9 mouse cellular contexts compared by ENCODE assay signal in the genomic region with DNA sequence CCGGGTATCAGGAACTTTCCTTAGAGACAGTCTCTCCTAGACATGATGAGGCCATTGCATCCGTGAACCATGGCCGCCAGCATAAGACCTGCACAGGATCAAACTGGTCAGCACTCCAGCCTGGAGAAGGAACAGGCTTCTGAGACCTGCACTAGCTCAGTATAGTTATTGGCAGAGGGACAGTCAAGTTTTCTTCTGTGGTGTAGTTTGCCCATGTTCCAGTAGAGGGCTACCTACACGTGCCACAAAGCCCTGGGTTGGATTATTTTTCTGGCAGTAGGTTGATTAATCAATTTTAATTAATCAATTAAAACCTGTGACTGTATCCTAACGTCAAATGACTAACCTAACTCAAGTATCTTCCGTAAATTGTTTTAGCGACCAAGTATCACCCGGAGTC. TPM values are rescaled to one million over a fixed set of nuclear protein-coding genes. Genes with fewer than 3 reads are reported as not detected.
A peak's percentile ranks its signal among the peaks of the same experiment; 100 is the strongest.
DNase-seq lines count a peak whose midpoint lies in the region; ATAC-seq and TF ChIP-seq lines count a peak whose summit lies in the region.
"Had no signal": no experiment of that assay in that cellular context is flagged by ENCODE, and none has a peak within 500 bp of the region (broad histone marks: within the 10 kb centered on the region; RNA-seq: fewer than 3 reads in every experiment).

No protein-coding gene starts in this region.

- peak; percentile 53 for TF ChIP-seq CTCF in heart, postnatal 0 days (IDR thresholded peaks at IDR 0.05; ENCODE audit: low read depth)
- peak; percentile 74 for TF ChIP-seq CTCF in midbrain, postnatal 0 days (IDR thresholded peaks at IDR 0.05)

- no peaks in the 10 kb centered on the region for H3K9me3 ChIP-seq in heart, postnatal 0 days (replicated peaks; ENCODE audit: control insufficient read depth, low read length)
- H3K9me3 ChIP-seq in midbrain, postnatal 0 days (ENCODE audit: low read length): no peaks in the 10 kb centered on the region
- no peaks in the 10 kb centered on the region for H3K9me3 ChIP-seq in midbrain, embryonic 13.5 days
- H3K9me3 ChIP-seq: stomach, embryonic 15.5 days had no signal

- peaks cover 10% of the 10 kb centered on the region for H3K4me1 ChIP-seq in heart, postnatal 0 days (ENCODE audit: control insufficient read depth, insufficient read depth)
- H3K4me1 ChIP-seq in midbrain, postnatal 0 days (ENCODE audit: insufficient read depth, low read length): peaks cover 26% of the 10 kb centered on the region
- H3K4me1 ChIP-seq in midbrain, embryonic 13.5 days (replicated peaks): peaks cover 38% of the 10 kb centered on the region

- H3K9ac ChIP-seq in heart, postnatal 0 days (replicated peaks; ENCODE audit: low read depth, low read length): no peak overlapping the region
- no peak overlapping the region for H3K9ac ChIP-seq in midbrain, postnatal 0 days (replicated peaks; ENCODE audit: low read length, poor library complexity, severe bottlenecking)
- H3K9ac ChIP-seq in midbrain, embryonic 13.5 days (replicated peaks): no peak overlapping the region
- H3K9ac ChIP-seq: stomach, embryonic 15.5 days had no signal

- peak; percentile 54; the same call in 1 of the 2 replicates for ATAC-seq in heart, postnatal 0 days (ENCODE audit: insufficient read depth, low read depth)
- ATAC-seq in midbrain, postnatal 0 days (ENCODE audit: low FRiP score): no peak
- no peak for ATAC-seq in midbrain, embryonic 13.5 days

- peaks cover 16% of the 10 kb centered on the region for H3K27me3 ChIP-seq in heart, postnatal 0 days (ENCODE audit: control insufficient read depth, insufficient read depth, low read length)
- no peaks in the 10 kb centered on the region for H3K27me3 ChIP-seq in midbrain, postnatal 0 days (ENCODE audit: insufficient read depth, low read length)
- H3K27me3 ChIP-seq in midbrain, embryonic 13.5 days: 0 out of 2 replicates have a peak, but pooled peaks cover 3% of the 10 kb centered on the region

- no peak overlapping the region for H3K4me2 ChIP-seq in heart, postnatal 0 days (ENCODE audit: low read depth, low read length)
- no peak overlapping the region for H3K4me2 ChIP-seq in midbrain, postnatal 0 days (ENCODE audit: low read depth, low read length, poor library complexity, severe bottlenecking)
- no peak overlapping the region for H3K4me2 ChIP-seq in midbrain, embryonic 13.5 days (replicated peaks)
- H3K4me2 ChIP-seq: stomach, embryonic 15.5 days had no signal

- H3K36me3 ChIP-seq in heart, postnatal 0 days (replicated peaks; ENCODE audit: control insufficient read depth, insufficient read depth, low read length): no peaks in the 10 kb centered on the region
- peaks cover 23% of the 10 kb centered on the region for H3K36me3 ChIP-seq in midbrain, postnatal 0 days (ENCODE audit: insufficient read depth, low read length)
- peaks cover 55% of the 10 kb centered on the region for H3K36me3 ChIP-seq in midbrain, embryonic 13.5 days

- intact Hi-C loops in heart, postnatal 25 days (cut with DNase I): no loop called here

- no peak for TF ChIP-seq EP300 in heart, postnatal 0 days (IDR thresholded peaks at IDR 0.05; ENCODE audit: low read depth)

- H3K27ac ChIP-seq in heart, postnatal 0 days (ENCODE audit: low read depth): no peak overlapping the region
- no peak overlapping the region for H3K27ac ChIP-seq in midbrain, postnatal 0 days (ENCODE audit: low read depth, low read length)
- no peak overlapping the region for H3K27ac ChIP-seq in midbrain, embryonic 13.5 days
- H3K27ac ChIP-seq: stomach, embryonic 15.5 days had no signal

- WGBS in heart, postnatal 0 days: 58% methylated on average over 8 of the region's 8 CpGs
- 72% methylated on average over 8 of the region's 8 CpGs for WGBS in midbrain, postnatal 0 days
- 72% methylated on average over 8 of the region's 8 CpGs for WGBS in midbrain, embryonic 13.5 days

- no peak overlapping the region for H3K4me3 ChIP-seq in heart, postnatal 0 days (ENCODE audit: low read depth, low read length)
- no peak overlapping the region for H3K4me3 ChIP-seq in midbrain, postnatal 0 days (ENCODE audit: low read depth, low read length)
- H3K4me3 ChIP-seq in midbrain, embryonic 13.5 days (replicated peaks): no peak overlapping the region
- H3K4me3 ChIP-seq: stomach, embryonic 15.5 days had no signal

- peak; percentile 22 for DNase-seq in heart, postnatal 0 days (ENCODE audit: low spot score)
- no peak for DNase-seq in heart, postnatal 25 days (ENCODE audit: low spot score)
- peak; percentile 64 for DNase-seq in midbrain, postnatal 0 days (ENCODE audit: low spot score)
- peak; percentile 74 for DNase-seq in brain, adult 2 months (ENCODE audit: low read depth, low spot score)
- peak; percentile 60 for DNase-seq in retina, postnatal 1 day
- DNase-seq in urinary bladder, postnatal 25 days (ENCODE audit: low spot score): no peak
- DNase-seq in ovary, postnatal 14 days (ENCODE audit: low spot score): no peak

RNA-seq across cellular contexts. Expression of a gene that starts 6.2 kb away (rescaled TPM):
- total RNA-seq in heart, postnatal 0 days (2014; rRNA removed; ENCODE audit: low replicate concordance): 3.4 and 7.5 TPM in 2 replicates
- polyA plus RNA-seq in heart, postnatal 0 days (2015; fragmentation: Nextera tagmentation; extraction: Ambion mirVana): 1.2 and 1.3 TPM in 2 replicates
- 1 to 10 TPM; 2.2 to 2.3 TPM for total RNA-seq in heart, postnatal 25 days (2021)
- total RNA-seq in midbrain, postnatal 0 days (2014; rRNA removed): 419 and 440 TPM in 2 replicates
- polyA plus RNA-seq in midbrain, postnatal 0 days (2015; fragmentation: Nextera tagmentation; extraction: Ambion mirVana): 116 and 123 TPM in 2 replicates
- polyA plus RNA-seq in midbrain, embryonic 13.5 days (2015; fragmentation: Nextera tagmentation; extraction: Ambion mirVana): 50.8 and 54.1 TPM in 2 replicates

RNA-seq across cellular contexts. Expression of a gene that starts 18.8 kb away (rescaled TPM):
- total RNA-seq in heart, postnatal 0 days (2014; rRNA removed; ENCODE audit: low replicate concordance): 15.6 and 19.7 TPM in 2 replicates
- 17.2 and 19.8 TPM in 2 replicates for polyA plus RNA-seq in heart, postnatal 0 days (2015; fragmentation: Nextera tagmentation; extraction: Ambion mirVana)
- 10 to 100 TPM; 28.8 to 33.1 TPM for total RNA-seq in heart, postnatal 25 days (2021)
- total RNA-seq in midbrain, postnatal 0 days (2014; rRNA removed): 22.0 and 23.7 TPM in 2 replicates
- 19.2 and 19.9 TPM in 2 replicates for polyA plus RNA-seq in midbrain, postnatal 0 days (2015; fragmentation: Nextera tagmentation; extraction: Ambion mirVana)
- 17.0 and 19.1 TPM in 2 replicates for polyA plus RNA-seq in midbrain, embryonic 13.5 days (2015; fragmentation: Nextera tagmentation; extraction: Ambion mirVana)

Comparison
In these comparisons a context has a peak if more than half of its experiments do, and no peak if none do; other contexts are left out.
1. DNase-seq: peak in heart, postnatal 0 days (single experiment), midbrain, postnatal 0 days (single experiment), brain, adult 2 months (single experiment) and retina, postnatal 1 day (single experiment); none in heart, postnatal 25 days (single experiment), urinary bladder, postnatal 25 days (single experiment) and ovary, postnatal 14 days (single experiment).
2. RNA of a gene that starts 6.2 kb away (total RNA-seq): 419 to 440 TPM in midbrain, postnatal 0 days; 3.4 to 7.5 TPM in heart, postnatal 0 days and 2.2 to 2.3 TPM in heart, postnatal 25 days; every median in the first group is over 10 times any median in the second.